Mouse (Mus musculus): ENCODE results near the gene Olfr893. TPM values are rescaled to one million over a fixed set of nuclear protein-coding genes. Genes with fewer than 3 reads are reported as not detected.
"Not testable (repeated sequence)": the region's sequence is repeated elsewhere in the genome, so short reads cannot be mapped to it uniquely, and the experiment has no call there.

The Olfr893 gene
- polyA plus RNA-seq (2014; fragmentation: Nextera tagmentation; extraction: Ambion mirVana), result not detected in 2 replicates

GRCm38 (mm10) chr9:38208065-38208464, at the start of gene Olfr893:
Gene Olfr893 (plus strand): TSS chr9:38208365.
- no peak within 1 kb of the TSS for H3K9ac ChIP-seq (ENCODE audit: low read depth, low read length)
- 91% methylated on average over 3 of the region's 3 CpGs for WGBS
- H3K27me3 ChIP-seq (ENCODE audit: control insufficient read depth, insufficient read depth, low read length), result no peaks in the 10 kb centered on the region
- H3K4me1 ChIP-seq (ENCODE audit: control insufficient read depth, insufficient read depth, low read length), result no peaks in the 10 kb centered on the region
- no peaks in the 10 kb centered on the region for H3K9me3 ChIP-seq (ENCODE audit: control insufficient read depth, low read length)
- H3K36me3 ChIP-seq (ENCODE audit: control insufficient read depth, insufficient read depth, low read length), result no peaks in the 10 kb centered on the region
- no peak within 1 kb of the TSS for H3K27ac ChIP-seq (ENCODE audit: low read depth, low read length)
- no peak within 1 kb of the TSS for H3K4me3 ChIP-seq (ENCODE audit: low read length)
- no peak for ATAC-seq (ENCODE audit: low FRiP score, low TSS enrichment)
- no peak within 1 kb of the TSS for H3K4me2 ChIP-seq (replicated peaks; ENCODE audit: low read depth, low read length)

- H3K9me3 ChIP-seq (ENCODE audit: control insufficient read depth, low read length); ATAC-seq (ENCODE audit: low FRiP score, low TSS enrichment); H3K4me3 ChIP-seq (ENCODE audit: low read length); H3K27ac ChIP-seq (ENCODE audit: low read depth, low read length); H3K36me3 ChIP-seq (ENCODE audit: control insufficient read depth, insufficient read depth, low read length); H3K4me2 ChIP-seq (replicated peaks; ENCODE audit: low read depth, low read length); H3K27me3 ChIP-seq (ENCODE audit: control insufficient read depth, insufficient read depth, low read length); H3K4me1 ChIP-seq (ENCODE audit: control insufficient read depth, insufficient read depth, low read length); H3K9ac ChIP-seq (ENCODE audit: low read depth, low read length): not testable (repeated sequence)
- 58% methylated on average over 2 of the region's 2 CpGs for WGBS
Observed at GRCm38 (mm10) chr9:38168341-38168740, 39.8 kb upstream of the Olfr893 start.

GRCm38 (mm10) chr9:38180721-38181120, 27.4 kb upstream of the Olfr893 start, which contains the start of gene Olfr891:
Gene Olfr891 (minus strand): TSS chr9:38180821.
- 86% methylated on average over 1 of the region's 1 CpGs for WGBS
- Histone ChIP-seq H3K9ac (ENCODE audit: low read depth, low read length) (no peak within 1 kb of the TSS), H3K36me3 (ENCODE audit: control insufficient read depth, insufficient read depth, low read length) (no peaks in the 10 kb centered on the region), H3K27me3 (ENCODE audit: control insufficient read depth, insufficient read depth, low read length) (no peaks in the 10 kb centered on the region), H3K9me3 (ENCODE audit: control insufficient read depth, low read length) (peaks cover 8% of the 10 kb centered on the region), H3K27ac (ENCODE audit: low read depth, low read length) (no peak within 1 kb of the TSS), H3K4me3 (ENCODE audit: low read length) (no peak within 1 kb of the TSS), H3K4me1 (ENCODE audit: control insufficient read depth, insufficient read depth, low read length) (no peaks in the 10 kb centered on the region), H3K4me2 (replicated peaks; ENCODE audit: low read depth, low read length) (no peak within 1 kb of the TSS)
- ATAC-seq (ENCODE audit: low FRiP score, low TSS enrichment), result no peak

- no peaks in the 10 kb centered on the region for H3K9me3 ChIP-seq (ENCODE audit: control insufficient read depth, low read length)
- no peaks in the 10 kb centered on the region for H3K36me3 ChIP-seq (ENCODE audit: control insufficient read depth, insufficient read depth, low read length)
- no peaks in the 10 kb centered on the region for H3K27me3 ChIP-seq (ENCODE audit: control insufficient read depth, insufficient read depth, low read length)
- H3K4me1 ChIP-seq (ENCODE audit: control insufficient read depth, insufficient read depth, low read length), result no peaks in the 10 kb centered on the region
- ATAC-seq (ENCODE audit: low FRiP score, low TSS enrichment), result no peak
- no peak within 1 kb of the TSS for H3K4me2 ChIP-seq (replicated peaks; ENCODE audit: low read depth, low read length)
- H3K9ac ChIP-seq (ENCODE audit: low read depth, low read length), result no peak within 1 kb of the TSS
- H3K4me3 ChIP-seq (ENCODE audit: low read length), result no peak within 1 kb of the TSS
- H3K27ac ChIP-seq (ENCODE audit: low read depth, low read length), result no peak within 1 kb of the TSS
Observed at GRCm38 (mm10) chr9:38217755-38218154, 9.6 kb downstream of the Olfr893 start, which contains the start of gene Olfr894. Gene Olfr894 (plus strand): TSS chr9:38218055.

GRCm38 (mm10) chr9:38252474-38252873, 44.3 kb downstream of the Olfr893 start, which contains the start of gene Olfr143:
Gene Olfr143 (plus strand): TSS chr9:38252774.
- H3K9ac ChIP-seq (ENCODE audit: low read depth, low read length), result no peak within 1 kb of the TSS
- H3K27me3 ChIP-seq (ENCODE audit: control insufficient read depth, insufficient read depth, low read length), result no peaks in the 10 kb centered on the region
- ATAC-seq (ENCODE audit: low FRiP score, low TSS enrichment), result no peak
- no peaks in the 10 kb centered on the region for H3K4me1 ChIP-seq (ENCODE audit: control insufficient read depth, insufficient read depth, low read length)
- no peaks in the 10 kb centered on the region for H3K36me3 ChIP-seq (ENCODE audit: control insufficient read depth, insufficient read depth, low read length)
- H3K27ac ChIP-seq (ENCODE audit: low read depth, low read length), result no peak within 1 kb of the TSS
- no peak within 1 kb of the TSS for H3K4me2 ChIP-seq (replicated peaks; ENCODE audit: low read depth, low read length)
- no peak within 1 kb of the TSS for H3K4me3 ChIP-seq (ENCODE audit: low read length)
- H3K9me3 ChIP-seq (ENCODE audit: control insufficient read depth, low read length), result no peaks in the 10 kb centered on the region

Other genes starting within 250 kb of the Olfr893 start
- gene Olfr881, start 216.5 kb upstream of the Olfr893 start, polyA plus RNA-seq (2014; fragmentation: Nextera tagmentation; extraction: Ambion mirVana), result not detected in 2 replicates
- gene Olfr883, start 182.6 kb upstream of the Olfr893 start, polyA plus RNA-seq (2014; fragmentation: Nextera tagmentation; extraction: Ambion mirVana), result not detected in 2 replicates
- not detected in 2 replicates for gene Olfr884, start 161.8 kb upstream of the Olfr893 start, polyA plus RNA-seq (2014; fragmentation: Nextera tagmentation; extraction: Ambion mirVana)
- gene Olfr885, start 147.0 kb upstream of the Olfr893 start, polyA plus RNA-seq (2014; fragmentation: Nextera tagmentation; extraction: Ambion mirVana), result not detected in 2 replicates
- not detected in 2 replicates for gene Olfr887, start 124.3 kb upstream of the Olfr893 start, polyA plus RNA-seq (2014; fragmentation: Nextera tagmentation; extraction: Ambion mirVana)
- gene Olfr888, start 100.2 kb upstream of the Olfr893 start, polyA plus RNA-seq (2014; fragmentation: Nextera tagmentation; extraction: Ambion mirVana), result not detected in 2 replicates
- gene Olfr889, start 93.2 kb upstream of the Olfr893 start, polyA plus RNA-seq (2014; fragmentation: Nextera tagmentation; extraction: Ambion mirVana), result 0.07 TPM in 1 of 2 replicates, not detected in the other
- gene Olfr890, start 65.8 kb upstream of the Olfr893 start, polyA plus RNA-seq (2014; fragmentation: Nextera tagmentation; extraction: Ambion mirVana), result not detected in 2 replicates
- gene Olfr891, start 27.5 kb upstream of the Olfr893 start, polyA plus RNA-seq (2014; fragmentation: Nextera tagmentation; extraction: Ambion mirVana), result not detected in 2 replicates
- gene Olfr894, start 9.7 kb downstream of the Olfr893 start, polyA plus RNA-seq (2014; fragmentation: Nextera tagmentation; extraction: Ambion mirVana), result not detected in 2 replicates
- gene Olfr143, start 44.4 kb downstream of the Olfr893 start, polyA plus RNA-seq (2014; fragmentation: Nextera tagmentation; extraction: Ambion mirVana), result not detected in 2 replicates
- not detected in 2 replicates for gene Olfr895, start 59.5 kb downstream of the Olfr893 start, polyA plus RNA-seq (2014; fragmentation: Nextera tagmentation; extraction: Ambion mirVana)
- gene Olfr896-ps1, start 82.7 kb downstream of the Olfr893 start, polyA plus RNA-seq (2014; fragmentation: Nextera tagmentation; extraction: Ambion mirVana), result not detected in 2 replicates
- not detected in 2 replicates for gene Olfr25, start 120.7 kb downstream of the Olfr893 start, polyA plus RNA-seq (2014; fragmentation: Nextera tagmentation; extraction: Ambion mirVana)
- gene Olfr898, start 140.0 kb downstream of the Olfr893 start, polyA plus RNA-seq (2014; fragmentation: Nextera tagmentation; extraction: Ambion mirVana), result not detected in 2 replicates
- gene Olfr250, start 158.5 kb downstream of the Olfr893 start, polyA plus RNA-seq (2014; fragmentation: Nextera tagmentation; extraction: Ambion mirVana), result not detected in 2 replicates
- not detected in 2 replicates for gene Olfr251, start 168.7 kb downstream of the Olfr893 start, polyA plus RNA-seq (2014; fragmentation: Nextera tagmentation; extraction: Ambion mirVana)
- not detected in 2 replicates for gene Olfr147, start 193.3 kb downstream of the Olfr893 start, polyA plus RNA-seq (2014; fragmentation: Nextera tagmentation; extraction: Ambion mirVana)
- not detected in 2 replicates for gene Olfr901, start 221.1 kb downstream of the Olfr893 start, polyA plus RNA-seq (2014; fragmentation: Nextera tagmentation; extraction: Ambion mirVana)
- gene Olfr902, start 239.3 kb downstream of the Olfr893 start, polyA plus RNA-seq (2014; fragmentation: Nextera tagmentation; extraction: Ambion mirVana), result not detected in 2 replicates

Measured in kidney, embryonic 14.5 days (tissue).